Comparison of ENCODE assay signal across 8 mouse cellular contexts in genomic region chr2:151542323-151543062, GRCm38 (mm10). TPM values are rescaled to one million over a fixed set of nuclear protein-coding genes. Genes with fewer than 3 reads are reported as not detected.
DNase-seq lines count a peak whose midpoint lies in the region; ATAC-seq and TF ChIP-seq lines count a peak whose summit lies in the region.

Fkbp1a (plus strand) TSS chr2:151542483.

- peaks cover 30% of the 10 kb centered on the region for H3K36me3 ChIP-seq in ES-Bruce4 (ENCODE audit: control insufficient read depth, insufficient read depth, low read length, poor library complexity, severe bottlenecking)
- peaks cover 11% of the 10 kb centered on the region for H3K36me3 ChIP-seq in forebrain, postnatal 0 days (ENCODE audit: insufficient read depth)
- H3K36me3 ChIP-seq in lung, embryonic 15.5 days: peaks cover 32% of the 10 kb centered on the region

- peak within 1 kb of the TSS; percentile 99 for H3K4me3 ChIP-seq in ES-Bruce4 (ENCODE audit: low read depth, low read length)
- peak within 1 kb of the TSS; percentile 98 for H3K4me3 ChIP-seq in forebrain, postnatal 0 days (ENCODE audit: low read depth, low read length)
- H3K4me3 ChIP-seq in lung, embryonic 15.5 days: peak within 1 kb of the TSS; percentile 70

- no peaks in the 10 kb centered on the region for H3K4me1 ChIP-seq in ES-Bruce4 (ENCODE audit: control insufficient read depth, insufficient read depth, low read length)
- peaks cover 25% of the 10 kb centered on the region for H3K4me1 ChIP-seq in forebrain, postnatal 0 days (ENCODE audit: insufficient read depth)
- peaks cover 35% of the 10 kb centered on the region for H3K4me1 ChIP-seq in lung, embryonic 15.5 days

- peak; percentile 66 for TF ChIP-seq POLR2A in ES-Bruce4 (IDR thresholded peaks at IDR 0.05; ENCODE audit: insufficient read depth, low read length)

- H3K9ac ChIP-seq in ES-Bruce4 (ENCODE audit: low read depth, poor library complexity, severe bottlenecking): peak within 1 kb of the TSS; percentile 85
- peak within 1 kb of the TSS; percentile 88 for H3K9ac ChIP-seq in forebrain, postnatal 0 days
- H3K9ac ChIP-seq in lung, embryonic 15.5 days: peak within 1 kb of the TSS; percentile 71

- no peak for TF ChIP-seq CTCF in ES-Bruce4 (IDR thresholded peaks at IDR 0.05; ENCODE audit: low read depth, low read length)
- TF ChIP-seq CTCF in forebrain, postnatal 0 days (IDR thresholded peaks at IDR 0.05; ENCODE audit: low read depth): peak; percentile 21; the same call in 1 of the 2 replicates

- TF ChIP-seq EP300 in ES-Bruce4 (IDR thresholded peaks at IDR 0.05; ENCODE audit: insufficient read depth, low read depth, low read length): 0 out of 2 replicates have a peak, but pooled peaks have one; percentile 19

- DNase-seq in forebrain, postnatal 0 days: peak; percentile 97
- DNase-seq in heart, postnatal 4 days: peak; percentile 99
- DNase-seq in layer of hippocampus, adult 8-10 months (ENCODE audit: low spot score in 2 of 2): peak; percentile 93 to 97
- peak; percentile 96 for DNase-seq in ovary, adult 18-20 months (ENCODE audit: low spot score)
- peak; percentile 93 for DNase-seq in thymus, postnatal 0 days (ENCODE audit: low spot score)

- no peaks in the 10 kb centered on the region for H3K27me3 ChIP-seq in ES-Bruce4 (ENCODE audit: control insufficient read depth, insufficient read depth, low read length, poor library complexity, severe bottlenecking)
- no peaks in the 10 kb centered on the region for H3K27me3 ChIP-seq in forebrain, postnatal 0 days (ENCODE audit: insufficient read depth, low read length)
- no peaks in the 10 kb centered on the region for H3K27me3 ChIP-seq in lung, embryonic 15.5 days

- peak; percentile 92 for ATAC-seq in cerebellum, adult (ENCODE audit: insufficient number of reproducible peaks, low FRiP score, low TSS enrichment)
- ATAC-seq in forebrain, postnatal 0 days: peak; percentile 98
- peak; percentile 96 for ATAC-seq in lung, embryonic 15.5 days (ENCODE audit: borderline replicate concordance, extremely low read depth, low FRiP score, low TSS enrichment)

- WGBS in forebrain, postnatal 0 days: under 1% methylated on average over 72 of the region's 93 CpGs
- under 1% methylated on average over 70 of the region's 93 CpGs for WGBS in lung, embryonic 15.5 days

- peak within 1 kb of the TSS; percentile 79 for H3K4me2 ChIP-seq in forebrain, postnatal 0 days (ENCODE audit: low read depth)
- peak within 1 kb of the TSS; percentile 65 for H3K4me2 ChIP-seq in lung, embryonic 15.5 days

- peak within 1 kb of the TSS; percentile 86 for H3K27ac ChIP-seq in ES-Bruce4 (ENCODE audit: insufficient read depth, low read length)
- H3K27ac ChIP-seq in forebrain, postnatal 0 days (ENCODE audit: low read depth, low read length): peak within 1 kb of the TSS; percentile 89
- peak within 1 kb of the TSS; percentile 91 for H3K27ac ChIP-seq in lung, embryonic 15.5 days

- H3K9me3 ChIP-seq in ES-Bruce4 (replicated peaks; ENCODE audit: control insufficient read depth, insufficient read depth, low read length, poor library complexity, severe bottlenecking): no peaks in the 10 kb centered on the region
- H3K9me3 ChIP-seq in forebrain, postnatal 0 days (ENCODE audit: low read length): no peaks in the 10 kb centered on the region
- no peaks in the 10 kb centered on the region for H3K9me3 ChIP-seq in lung, embryonic 15.5 days

RNA-seq across cellular contexts. Expression of gene Fkbp1a, which starts in this region (rescaled TPM):
- polyA plus RNA-seq in ES-Bruce4 (2011; ENCODE audit: insufficient read depth, insufficient read length, low read depth, missing spikeins): 363 and 374 TPM in 2 replicates
- total RNA-seq in forebrain, postnatal 0 days (2014; rRNA removed): 67.3 and 70.1 TPM in 2 replicates
- polyA plus RNA-seq in forebrain, postnatal 0 days (2015; fragmentation: Nextera tagmentation; extraction: Ambion mirVana): 717 and 727 TPM in 2 replicates
- total RNA-seq in heart, postnatal 4 days (2021): 100 to 1,000 TPM; 453 to 456 TPM
- 100 to 1,000 TPM; 794 to 901 (median 846) TPM for total RNA-seq in layer of hippocampus, adult 8-10 months (2022)
- polyA plus RNA-seq in lung, embryonic 15.5 days (2015; fragmentation: Nextera tagmentation; extraction: Ambion mirVana): 776 and 781 TPM in 2 replicates
- polyA plus RNA-seq in thymus, postnatal 0 days (2015; fragmentation: Nextera tagmentation; extraction: Ambion mirVana): 427 and 468 TPM in 2 replicates

Comparison
In these comparisons a context has a peak if more than half of its experiments do, and no peak if none do; other contexts are left out.
1. Peak in every context shown above with its lines: DNase-seq, ATAC-seq, H3K4me3 ChIP-seq and H3K27ac ChIP-seq.